Mouse (Mus musculus) spleen, postnatal 36 days (tissue): ENCODE measurements at regions not wholly inside any gene's neighbourhood (a gene's known extent, or its start where the extent isn't known, plus 50 kb on each side); places are given as distances from the start of the nearest gene placed in this dataset.
A peak's percentile ranks its signal among the peaks of the same experiment; 100 is the strongest.
"Not testable (repeated sequence)": the region's sequence is repeated elsewhere in the genome, so short reads cannot be mapped to it uniquely, and the experiment has no call there.

ENCODE experiments used
- DNase-seq, 2 experiments: peaks; one replicate each; pipeline ENCODE4 v3.0.0; 2022; ENCODE audit warnings: low spot score in 2 of 2, mixed read lengths in 1 of 2

- DNase-seq, result no peak
These were observed 105.7 kb upstream of the Nt5e start for GRCm38 (mm10) chr9:88221276-88221675.

GRCm38 (mm10) chr9:88221850-88222353, 105.1 kb upstream of the Nt5e start:
- DNase-seq, result no peak

- no peak for DNase-seq
These were observed 89.9 kb upstream of the Nt5e start for GRCm38 (mm10) chr9:88237126-88237525.

DNA sequence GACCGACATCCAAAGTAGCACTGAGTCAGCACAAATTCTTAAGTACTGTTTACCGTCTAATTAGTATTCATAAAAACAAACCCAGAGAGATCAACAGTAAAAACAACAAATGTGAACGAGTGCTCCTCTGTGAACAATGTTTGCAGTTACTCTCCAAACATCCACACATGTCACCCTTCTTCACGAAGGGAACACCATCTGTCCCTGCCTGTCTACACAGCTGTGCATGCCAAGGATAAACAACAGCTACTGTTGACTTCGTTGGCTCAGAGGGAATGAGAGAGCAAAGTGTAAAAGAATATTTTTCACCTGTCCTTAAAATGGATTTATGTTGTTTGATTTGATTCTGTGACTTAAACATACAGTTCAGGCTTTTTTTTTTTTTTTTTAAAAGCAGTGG, 88.7 kb upstream of the Nt5e start:
- DNase-seq, result no peak

GRCm38 (mm10) chr9:88240740-88241139, 86.3 kb upstream of the Nt5e start:
- no peak for DNase-seq

DNA sequence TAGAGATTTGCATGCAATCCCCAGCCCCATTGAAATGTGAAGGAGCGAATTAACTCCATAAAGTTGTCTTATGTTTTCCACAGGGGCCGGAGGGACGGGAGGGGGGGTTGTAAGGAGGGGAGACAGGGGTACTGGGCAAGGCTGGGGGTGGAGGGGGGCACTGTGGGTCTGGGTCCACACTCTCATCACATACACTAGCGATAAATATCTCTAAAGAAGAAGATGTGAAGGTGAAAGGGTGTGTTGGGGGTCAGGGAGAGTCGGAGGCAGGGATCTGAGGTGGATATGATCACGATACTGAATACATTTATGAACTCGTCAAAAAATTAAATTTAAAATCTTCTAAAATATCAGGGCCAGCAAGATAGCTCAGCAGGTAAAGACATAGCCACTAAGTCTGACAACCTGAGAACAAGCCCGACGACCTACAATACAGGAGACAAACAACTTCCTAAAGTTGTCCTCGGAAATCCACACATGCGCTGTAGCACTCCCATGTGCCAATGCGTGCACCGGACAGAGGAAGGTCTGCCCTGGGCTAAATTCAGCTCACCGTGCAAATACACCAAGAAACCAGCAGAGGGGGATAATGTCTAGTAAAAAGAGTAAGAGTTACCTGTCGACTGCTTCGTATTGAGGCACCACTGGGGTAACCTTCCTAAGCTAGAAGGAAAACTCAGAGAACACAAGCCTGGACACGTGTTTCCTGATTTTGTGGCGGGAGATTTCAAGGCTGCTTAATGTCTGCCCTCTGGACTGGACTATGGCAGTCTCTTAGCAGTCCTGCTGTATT, 85.6 kb upstream of the Nt5e start:
- peak; percentile 71 to 74 for DNase-seq

- DNase-seq, result no peak
These were observed 84.5 kb upstream of the Nt5e start for GRCm38 (mm10) chr9:88242530-88242929.

GRCm38 (mm10) chr9:88244492-88244891, 82.5 kb upstream of the Nt5e start:
- no peak for DNase-seq

- DNase-seq, result no peak
These were observed 71.0 kb upstream of the Nt5e start for GRCm38 (mm10) chr9:88255948-88256347.

- no peak for DNase-seq
These were observed 67.4 kb upstream of the Nt5e start for GRCm38 (mm10) chr9:88259627-88260026.

DNA sequence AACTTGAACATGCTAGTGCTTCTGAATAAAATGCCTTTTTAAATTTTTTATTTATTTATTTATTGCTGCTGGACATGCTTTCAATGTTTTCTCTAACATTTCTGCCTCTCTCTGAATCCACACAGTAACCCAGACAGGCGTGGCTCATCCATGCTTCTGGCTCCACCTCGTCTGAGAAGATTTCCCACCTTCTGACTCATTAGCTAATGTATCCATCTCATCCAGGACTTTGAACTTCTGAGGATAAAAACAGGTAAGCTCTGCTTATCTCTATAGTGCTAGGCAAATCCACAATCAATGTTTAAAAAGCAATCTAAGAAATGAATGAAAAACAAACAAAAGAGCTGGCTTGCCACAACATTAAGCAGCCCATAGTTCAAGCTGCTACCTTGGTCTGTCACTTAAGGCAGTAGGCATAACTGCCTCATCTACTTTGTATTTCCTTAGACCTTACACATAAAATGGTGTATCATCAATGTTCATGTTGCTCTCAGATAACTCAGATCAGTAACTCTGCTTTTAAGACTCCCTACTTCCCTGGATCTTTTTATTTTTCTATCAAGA, 66.8 kb upstream of the Nt5e start:
- DNase-seq, result no peak

- DNase-seq, result no peak
These were observed 64.5 kb upstream of the Nt5e start for GRCm38 (mm10) chr9:88262461-88262860.

DNA sequence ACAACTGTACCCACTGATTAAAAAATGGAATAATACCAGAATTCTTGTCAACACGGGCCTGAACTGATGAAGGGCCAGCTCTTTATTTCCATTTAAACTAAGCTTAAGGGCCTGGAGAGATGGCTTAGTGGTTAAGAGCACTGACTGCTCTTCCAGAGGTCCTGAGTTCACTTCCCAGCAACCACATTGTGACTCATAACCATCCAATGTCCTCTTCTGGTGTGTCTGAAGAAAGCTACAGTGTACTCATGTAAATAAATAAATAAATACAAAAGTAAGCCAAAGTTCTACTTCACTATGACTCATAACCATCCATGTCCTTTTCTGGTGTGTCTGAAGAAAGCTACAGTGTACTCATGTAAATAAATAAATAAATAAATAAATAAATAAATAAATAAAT, 60.7 kb upstream of the Nt5e start:
- DNase-seq, result not testable (repeated sequence)

DNA sequence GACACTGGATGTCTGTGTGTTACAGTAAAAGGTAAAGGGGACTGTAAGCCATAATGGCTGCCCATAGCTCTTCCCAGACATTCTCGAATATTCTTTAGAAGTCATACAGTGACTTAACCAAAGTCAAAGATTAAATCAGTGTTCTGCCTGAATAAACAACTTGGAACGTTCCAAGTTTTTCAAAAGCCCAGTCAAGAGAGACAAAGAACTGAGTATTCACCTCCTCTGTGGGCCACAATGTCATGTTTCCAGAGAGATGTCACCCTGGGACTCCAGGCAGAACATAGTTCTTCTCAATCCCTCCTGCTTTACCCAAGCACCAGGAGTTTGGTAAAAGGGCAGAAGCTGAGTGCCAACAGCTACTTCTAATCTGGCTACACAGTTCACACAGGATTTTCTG, 58.2 kb upstream of the Nt5e start:
- no peak for DNase-seq

- DNase-seq, result no peak
These were observed 57.8 kb upstream of the Nt5e start for GRCm38 (mm10) chr9:88269216-88269615.

DNA sequence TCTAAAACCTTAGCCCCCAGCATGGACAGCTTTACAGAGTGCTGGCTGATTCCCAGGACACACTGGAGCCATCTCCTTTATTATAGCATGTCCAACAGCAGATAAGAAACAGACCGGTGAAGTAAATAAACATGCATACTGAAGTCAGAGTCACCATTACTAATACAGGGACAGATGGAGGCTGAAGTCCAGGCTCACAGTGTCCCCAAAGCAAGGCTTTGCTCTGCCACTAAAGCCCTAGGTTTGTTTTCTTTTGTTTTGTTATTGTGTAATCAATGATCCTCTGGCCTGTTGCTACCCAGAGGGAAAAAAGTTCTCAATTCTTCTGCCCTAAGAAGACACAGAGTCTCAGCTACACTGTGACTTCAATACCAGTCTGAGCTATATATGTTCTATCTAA, 56.2 kb upstream of the Nt5e start:
- no peak for DNase-seq

DNA sequence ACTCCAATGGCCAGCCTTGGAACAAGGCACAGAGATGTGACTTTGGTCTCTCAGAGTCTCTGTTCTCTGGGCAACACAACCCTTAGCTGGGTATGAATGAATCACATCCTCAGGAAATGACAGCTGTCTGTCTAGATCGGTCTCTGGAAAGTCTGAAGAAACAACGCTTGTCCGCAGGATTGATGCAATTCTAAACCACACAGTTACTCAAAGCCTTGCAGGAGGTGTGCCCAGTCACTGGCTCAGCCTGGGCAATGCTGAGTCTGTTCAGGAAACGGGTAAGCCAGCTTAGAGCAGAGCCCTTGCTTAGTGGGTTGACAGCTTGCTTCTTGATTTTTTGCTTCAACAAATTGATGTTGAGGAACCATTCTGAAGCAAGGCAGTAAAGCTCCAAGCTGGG, 53.7 kb upstream of the Nt5e start:
- peak in 1 of 2 experiments; percentile 17 for DNase-seq

DNA sequence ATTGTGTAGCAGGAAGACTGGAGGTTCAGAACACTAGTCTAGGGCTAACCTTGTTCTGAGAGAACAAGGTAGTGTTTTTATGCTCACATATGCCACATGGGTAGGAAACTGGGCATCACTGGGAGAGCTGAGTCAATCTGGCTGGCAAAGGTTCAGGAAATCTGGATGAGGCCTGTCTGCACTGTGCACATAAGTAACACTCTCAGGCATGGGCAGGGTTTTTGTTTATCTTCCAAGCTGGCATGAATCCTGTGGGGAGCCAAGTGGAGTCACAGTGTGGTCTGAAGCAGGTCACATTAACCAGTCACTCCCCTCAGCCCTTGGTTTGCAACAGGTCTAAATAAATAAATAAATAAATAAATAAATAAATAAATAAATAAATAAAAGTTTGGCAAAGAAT, 53.0 kb upstream of the Nt5e start:
- no peak for DNase-seq

DNA sequence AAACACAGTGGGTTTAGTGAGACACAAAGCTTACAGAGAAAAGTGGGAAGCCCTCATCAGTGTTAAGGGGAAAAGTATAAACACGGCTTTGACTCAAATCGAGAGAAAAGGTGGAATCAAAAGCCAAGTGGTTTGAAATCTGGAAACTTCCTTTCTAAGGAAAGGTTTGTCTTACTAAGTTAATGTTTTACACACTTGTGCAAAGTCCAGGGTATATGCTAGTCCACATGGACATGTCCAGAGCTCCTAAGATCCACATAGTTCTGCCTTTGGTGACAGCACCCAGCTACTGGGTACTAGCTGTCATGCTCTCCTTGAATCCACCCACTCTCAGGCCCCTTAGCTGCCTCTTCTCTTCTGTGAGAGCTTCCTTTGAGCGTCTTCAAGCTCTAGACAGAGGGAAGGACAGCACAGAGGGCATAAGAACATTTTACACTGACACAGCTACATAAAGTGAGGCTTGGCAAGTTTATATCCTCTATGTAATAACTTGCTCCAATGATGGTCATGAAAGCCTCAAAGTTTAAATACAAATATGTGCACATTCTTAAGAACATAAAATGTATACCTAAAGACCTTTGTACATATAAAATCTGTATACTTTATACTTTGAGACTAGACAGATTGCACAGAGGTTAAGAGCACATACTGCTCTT, 52.2 kb upstream of the Nt5e start:
- no peak for DNase-seq

DNA sequence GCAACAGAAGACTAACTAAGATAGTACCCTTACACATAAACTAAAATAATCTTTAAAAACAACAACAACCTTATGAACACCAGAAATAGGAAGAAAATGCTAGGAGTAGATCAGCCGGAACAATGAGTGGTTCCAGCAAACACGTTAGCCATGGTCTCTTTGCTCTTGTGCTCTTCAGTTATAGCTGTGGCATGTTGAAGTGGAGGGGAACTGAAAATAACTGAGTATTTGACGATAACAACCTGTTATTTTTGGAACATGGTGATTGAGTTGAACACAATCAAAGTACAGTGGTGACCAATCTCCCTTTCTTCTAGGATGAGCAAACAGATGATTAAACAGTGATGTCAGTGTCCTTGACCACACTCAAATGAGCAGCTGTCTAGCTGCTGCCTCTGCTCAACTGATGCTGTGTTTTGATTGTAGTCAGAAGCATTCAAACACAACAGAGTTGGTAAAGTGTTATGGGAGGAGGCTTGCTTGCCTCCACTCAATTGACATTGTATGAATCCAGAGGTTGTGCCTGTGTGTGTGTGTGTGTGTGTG, 50.9 kb upstream of the Nt5e start:
- DNase-seq, result no peak

GRCm38 (mm10) chr9:88277031-88277430, 50.0 kb upstream of the Nt5e start:
- DNase-seq, result no peak
